In the genomic region with DNA sequence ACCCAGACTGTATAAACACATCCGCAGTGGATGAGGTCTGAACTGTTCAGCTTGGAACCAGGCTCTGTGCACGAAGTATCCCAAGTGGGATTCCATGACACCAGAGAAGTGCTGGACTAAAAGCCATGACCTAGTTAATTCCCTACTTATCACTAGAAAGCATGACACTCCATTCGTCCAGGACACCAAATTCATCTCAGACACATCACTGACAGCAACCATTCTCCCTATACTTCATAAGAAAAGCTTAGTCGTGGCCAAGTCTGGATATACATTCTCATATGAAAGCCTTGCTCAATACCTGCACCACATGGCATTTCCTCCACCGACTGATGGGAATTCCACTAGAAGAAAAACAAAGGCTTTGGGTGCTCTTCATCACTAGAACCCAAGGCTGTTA, we compare ENCODE assay signal across 24 mouse cellular contexts.
DNase-seq lines count a peak whose midpoint lies in the region; ATAC-seq and TF ChIP-seq lines count a peak whose summit lies in the region.
"Had no signal": no experiment of that assay in that cellular context is flagged by ENCODE, and none has a peak within 500 bp of the region (broad histone marks: within the 10 kb centered on the region; RNA-seq: fewer than 3 reads in every experiment).

No protein-coding gene starts in this region.

- TF ChIP-seq CTCF in lung, adult 2 months (IDR thresholded peaks at IDR 0.05; ENCODE audit: insufficient read depth, low read length): no peak
- no peak for TF ChIP-seq CTCF in lung, postnatal 0 days (IDR thresholded peaks at IDR 0.05)

- no peaks in the 10 kb centered on the region; the same call in 1 of the 2 replicates for H3K27me3 ChIP-seq in lung, embryonic 15.5 days
- no peaks in the 10 kb centered on the region for H3K27me3 ChIP-seq in lung, postnatal 0 days (replicated peaks; ENCODE audit: insufficient read depth, low read length)
- H3K27me3 ChIP-seq: CH12.LX; embryonic facial prominence, embryonic 12.5 days; forebrain, embryonic 13.5 days; forebrain, embryonic 15.5 days; Patski had no signal

- H3K9ac ChIP-seq in lung, embryonic 15.5 days: no peak overlapping the region
- no peak overlapping the region for H3K9ac ChIP-seq in lung, postnatal 0 days (replicated peaks; ENCODE audit: low read depth)
- H3K9ac ChIP-seq: embryonic facial prominence, embryonic 12.5 days; forebrain, embryonic 13.5 days; forebrain, embryonic 15.5 days had no signal

- peaks cover 19% of the 10 kb centered on the region for H3K4me1 ChIP-seq in lung, embryonic 15.5 days
- no peaks in the 10 kb centered on the region for H3K4me1 ChIP-seq in lung, adult 2 months (ENCODE audit: control insufficient read depth, insufficient read depth, low read length)
- H3K4me1 ChIP-seq in lung, postnatal 0 days (ENCODE audit: insufficient read depth, low read depth, low read length): no peaks in the 10 kb centered on the region

- no peak overlapping the region for H3K4me2 ChIP-seq in lung, embryonic 15.5 days
- no peak overlapping the region for H3K4me2 ChIP-seq in lung, postnatal 0 days (replicated peaks; ENCODE audit: low read depth, low read length)
- H3K4me2 ChIP-seq: embryonic facial prominence, embryonic 12.5 days; forebrain, embryonic 13.5 days; forebrain, embryonic 15.5 days had no signal

- H3K27ac ChIP-seq in lung, embryonic 15.5 days: no peak overlapping the region
- no peak overlapping the region for H3K27ac ChIP-seq in lung, postnatal 0 days (ENCODE audit: low read length)
- H3K27ac ChIP-seq: embryonic facial prominence, embryonic 10.5 days; embryonic facial prominence, embryonic 12.5 days; forebrain, embryonic 13.5 days; forebrain, embryonic 15.5 days had no signal

- no peak for TF ChIP-seq POLR2A in lung, adult 2 months (IDR thresholded peaks at IDR 0.05; ENCODE audit: borderline replicate concordance, extremely low read depth, low read depth, low read length)

- TF ChIP-seq EP300 in lung, postnatal 0 days (IDR thresholded peaks at IDR 0.05): no peak; the same call in 1 of the 2 replicates

- no peak overlapping the region for H3K4me3 ChIP-seq in lung, embryonic 15.5 days
- no peak overlapping the region for H3K4me3 ChIP-seq in lung, adult 2 months (replicated peaks; ENCODE audit: extremely low read depth, low read depth, low read length)
- no peak overlapping the region for H3K4me3 ChIP-seq in lung, postnatal 0 days (ENCODE audit: low read depth, low read length)
- H3K4me3 ChIP-seq: embryonic facial prominence, embryonic 10.5 days; embryonic facial prominence, embryonic 12.5 days; forebrain, embryonic 13.5 days; forebrain, embryonic 15.5 days had no signal

- peak; percentile 37; the same call in 1 of the 2 replicates for ATAC-seq in lung, embryonic 15.5 days (ENCODE audit: borderline replicate concordance, extremely low read depth, low FRiP score, low TSS enrichment)
- no peak; the same call in 1 of the 2 replicates for ATAC-seq in lung, postnatal 0 days
- ATAC-seq: activated CD4-positive, CD25-positive, alpha-beta regulatory T cell, adult 4 months; CD4-positive, CD25-positive, alpha-beta regulatory T cell, adult 4 months; forebrain, embryonic 13.5 days; forebrain, embryonic 15.5 days; Patski had no signal

- H3K9me3 ChIP-seq in lung, embryonic 15.5 days: no peaks in the 10 kb centered on the region
- no peaks in the 10 kb centered on the region for H3K9me3 ChIP-seq in lung, postnatal 0 days (ENCODE audit: low read length)
- H3K9me3 ChIP-seq: embryonic facial prominence, embryonic 10.5 days; embryonic facial prominence, embryonic 12.5 days; forebrain, embryonic 13.5 days; forebrain, embryonic 15.5 days had no signal

- no peaks in the 10 kb centered on the region for H3K36me3 ChIP-seq in lung, embryonic 15.5 days
- H3K36me3 ChIP-seq in lung, postnatal 0 days (ENCODE audit: insufficient read depth, low read length): no peaks in the 10 kb centered on the region
- H3K36me3 ChIP-seq: embryonic facial prominence, embryonic 10.5 days; embryonic facial prominence, embryonic 12.5 days; forebrain, embryonic 15.5 days; G1E had no signal

- DNase-seq in heart, adult 11 months: peak; percentile 17
- no peak for DNase-seq in heart, adult 9 months (ENCODE audit: low spot score in 2 of 2)
- DNase-seq in lung, adult 2 months: no peak
- peak; percentile 62 for DNase-seq in lung, postnatal 0 days (ENCODE audit: low spot score)
- DNase-seq in lung, postnatal 36 days: no peak
- DNase-seq: adrenal gland, adult 8-10 months; adrenal gland, postnatal 14 days; adrenal gland, postnatal 36 days; B cell, adult 2 months; cerebellum, adult 11-12 months; cerebellum, adult 2 months; cerebellum, adult 9-10 months; cerebellum, postnatal 10 days; cerebellum, postnatal 25 days had no signal

- WGBS in lung, embryonic 15.5 days: 29% methylated on average over 5 of the region's 5 CpGs
- WGBS in lung, adult 2 months: 48% methylated on average over 5 of the region's 5 CpGs
- 45% methylated on average over 5 of the region's 5 CpGs for WGBS in lung, postnatal 0 days

Comparison
In these comparisons a context has a peak if more than half of its experiments do, and no peak if none do; other contexts are left out.
1. DNase-seq: peak in heart, adult 11 months (single experiment) and lung, postnatal 0 days (single experiment); none in heart, adult 9 months (0 of 2), lung, adult 2 months (single experiment) and lung, postnatal 36 days (single experiment).